Mouse (Mus musculus): ENCODE data around the gene Egfr. TPM values are rescaled to one million over a fixed set of nuclear protein-coding genes. Genes with fewer than 3 reads are reported as not detected.
A peak's percentile ranks its signal among the peaks of the same experiment; 100 is the strongest.

Gene Egfr
- polyA plus RNA-seq, 1 experiment from 2014 or later, result 11.6 TPM

GRCm38 (mm10) chr11:16881932-16882331 is 129.9 kb downstream of the Egfr start:
- no peaks in the 10 kb centered on the region for H3K27me3 ChIP-seq (replicated peaks)
- WGBS, result 76% methylated on average over 4 of the region's 4 CpGs
- no peak overlapping the region for H3K9ac ChIP-seq
- no peak overlapping the region for H3K27ac ChIP-seq
- ATAC-seq, result no peak
- no peaks in the 10 kb centered on the region for H3K4me1 ChIP-seq (replicated peaks)
- 0 out of 2 replicates have a peak, but pooled peaks cover 4% of the 10 kb centered on the region for H3K36me3 ChIP-seq
- no peak overlapping the region for H3K4me2 ChIP-seq (replicated peaks)
- H3K4me3 ChIP-seq (replicated peaks), result no peak overlapping the region
- H3K9me3 ChIP-seq, result no peaks in the 10 kb centered on the region

GRCm38 (mm10) chr11:16886152-16886551 is 134.1 kb downstream of the Egfr start:
- 61% methylated on average over 6 of the region's 6 CpGs for WGBS
- Histone ChIP-seq H3K27me3 (replicated peaks) (no peaks in the 10 kb centered on the region), H3K9me3 (no peaks in the 10 kb centered on the region), H3K36me3 (0 out of 2 replicates have a peak, but pooled peaks cover 4% of the 10 kb centered on the region), H3K4me1 (replicated peaks) (no peaks in the 10 kb centered on the region), H3K4me2 (replicated peaks) (no peak overlapping the region), H3K27ac (no peak overlapping the region), H3K9ac (no peak overlapping the region), H3K4me3 (replicated peaks) (no peak overlapping the region)
- ATAC-seq, result no peak

GRCm38 (mm10) chr11:16888086-16888485 is 136.1 kb downstream of the Egfr start:
- H3K4me1 ChIP-seq (replicated peaks), result no peaks in the 10 kb centered on the region
- ATAC-seq, result peak; percentile 63; the same call in 1 of the 2 replicates
- no peak overlapping the region for H3K4me2 ChIP-seq (replicated peaks)
- no peak overlapping the region for H3K4me3 ChIP-seq (replicated peaks)
- no peak overlapping the region for H3K27ac ChIP-seq
- H3K9me3 ChIP-seq, result no peaks in the 10 kb centered on the region
- H3K36me3 ChIP-seq, result no peaks in the 10 kb centered on the region
- no peak overlapping the region for H3K9ac ChIP-seq
- H3K27me3 ChIP-seq (replicated peaks), result no peaks in the 10 kb centered on the region

GRCm38 (mm10) chr11:16895441-16896356 is 143.7 kb downstream of the Egfr start:
- Histone ChIP-seq H3K4me2 (replicated peaks) (no peak overlapping the region), H3K36me3 (peaks cover 11% of the 10 kb centered on the region; the same call in 1 of the 2 replicates), H3K27ac (no peak overlapping the region), H3K27me3 (replicated peaks) (no peaks in the 10 kb centered on the region), H3K9ac (no peak overlapping the region), H3K4me1 (replicated peaks) (no peaks in the 10 kb centered on the region), H3K9me3 (no peaks in the 10 kb centered on the region), H3K4me3 (replicated peaks) (no peak overlapping the region)
- no peak for ATAC-seq
- 82% methylated on average over 13 of the region's 13 CpGs for WGBS

GRCm38 (mm10) chr11:16897681-16898080 is 145.7 kb downstream of the Egfr start:
- no peaks in the 10 kb centered on the region for H3K9me3 ChIP-seq
- no peak overlapping the region for H3K4me2 ChIP-seq (replicated peaks)
- peaks cover 4% of the 10 kb centered on the region; the same call in 1 of the 2 replicates for H3K4me1 ChIP-seq (replicated peaks)
- 94% methylated on average over 2 of the region's 2 CpGs for WGBS
- H3K36me3 ChIP-seq, result peaks cover 11% of the 10 kb centered on the region; the same call in 1 of the 2 replicates
- H3K27me3 ChIP-seq (replicated peaks), result no peaks in the 10 kb centered on the region
- H3K27ac ChIP-seq, result no peak overlapping the region
- H3K4me3 ChIP-seq (replicated peaks), result no peak overlapping the region
- ATAC-seq, result no peak
- H3K9ac ChIP-seq, result no peak overlapping the region

GRCm38 (mm10) chr11:16900182-16900581 is 148.2 kb downstream of the Egfr start:
- peak; percentile 67 for ATAC-seq
- peaks cover 4% of the 10 kb centered on the region; the same call in 1 of the 2 replicates for H3K4me1 ChIP-seq (replicated peaks)
- H3K9ac ChIP-seq, result no peak overlapping the region
- no peaks in the 10 kb centered on the region for H3K27me3 ChIP-seq (replicated peaks)
- 62% methylated on average over 1 of the region's 1 CpGs for WGBS
- no peak overlapping the region for H3K4me2 ChIP-seq (replicated peaks)
- H3K27ac ChIP-seq, result peak overlapping the region; percentile 75
- H3K4me3 ChIP-seq (replicated peaks), result no peak overlapping the region
- H3K36me3 ChIP-seq, result peaks cover 11% of the 10 kb centered on the region; the same call in 1 of the 2 replicates
- no peaks in the 10 kb centered on the region for H3K9me3 ChIP-seq

GRCm38 (mm10) chr11:16900653-16901416 is 148.8 kb downstream of the Egfr start:
- Histone ChIP-seq H3K9ac (no peak overlapping the region), H3K9me3 (no peaks in the 10 kb centered on the region), H3K27me3 (replicated peaks) (no peaks in the 10 kb centered on the region), H3K36me3 (peaks cover 11% of the 10 kb centered on the region; the same call in 1 of the 2 replicates), H3K4me1 (replicated peaks) (peaks cover 4% of the 10 kb centered on the region; the same call in 1 of the 2 replicates), H3K4me3 (replicated peaks) (no peak overlapping the region), H3K4me2 (replicated peaks) (0 out of 2 replicates have a peak overlapping the region, but pooled peaks have one; percentile 12), H3K27ac (peak overlapping the region; percentile 75)
- ATAC-seq, result peak; percentile 90
- 54% methylated on average over 8 of the region's 8 CpGs for WGBS

- ATAC-seq, result no peak
- peaks cover 4% of the 10 kb centered on the region; the same call in 1 of the 2 replicates for H3K4me1 ChIP-seq (replicated peaks)
- no peak overlapping the region for H3K4me3 ChIP-seq (replicated peaks)
- no peak overlapping the region for H3K9ac ChIP-seq
- H3K27ac ChIP-seq, result no peak overlapping the region
- 82% methylated on average over 8 of the region's 8 CpGs for WGBS
- no peaks in the 10 kb centered on the region for H3K27me3 ChIP-seq (replicated peaks)
- H3K9me3 ChIP-seq, result no peaks in the 10 kb centered on the region
- no peaks in the 10 kb centered on the region for H3K36me3 ChIP-seq
- H3K4me2 ChIP-seq (replicated peaks), result no peak overlapping the region
Measured at GRCm38 (mm10) chr11:16904302-16905011, 152.5 kb downstream of the Egfr start.

GRCm38 (mm10) chr11:16905012-16905332 is 153.0 kb downstream of the Egfr start:
- 64% methylated on average over 3 of the region's 3 CpGs for WGBS
- Histone ChIP-seq H3K27me3 (replicated peaks) (no peaks in the 10 kb centered on the region), H3K4me1 (replicated peaks) (peaks cover 4% of the 10 kb centered on the region; the same call in 1 of the 2 replicates), H3K36me3 (no peaks in the 10 kb centered on the region), H3K4me2 (replicated peaks) (no peak overlapping the region), H3K9me3 (no peaks in the 10 kb centered on the region), H3K4me3 (replicated peaks) (no peak overlapping the region), H3K9ac (no peak overlapping the region), H3K27ac (no peak overlapping the region)
- no peak for ATAC-seq

- no peak overlapping the region for H3K4me3 ChIP-seq (replicated peaks)
- WGBS, result 75% methylated on average over 2 of the region's 2 CpGs
- peak; percentile 65 for ATAC-seq
Measured at GRCm38 (mm10) chr11:16906530-16906929, 154.5 kb downstream of the Egfr start.

GRCm38 (mm10) chr11:16907517-16908129 is 155.6 kb downstream of the Egfr start:
- ATAC-seq, result peak; percentile 75

More at GRCm38 (mm10) chr11:16906530-16906929, 154.5 kb downstream of the Egfr start:
- peaks cover 10% of the 10 kb centered on the region; the same call in 1 of the 2 replicates for H3K36me3 ChIP-seq
- no peaks in the 10 kb centered on the region for H3K9me3 ChIP-seq
- no peaks in the 10 kb centered on the region for H3K27me3 ChIP-seq (replicated peaks)
- peak overlapping the region; percentile 56; the same call in 1 of the 2 replicates for H3K27ac ChIP-seq
- no peak overlapping the region for H3K4me2 ChIP-seq (replicated peaks)
- no peak overlapping the region for H3K9ac ChIP-seq
- H3K4me1 ChIP-seq (replicated peaks), result peaks cover 4% of the 10 kb centered on the region; the same call in 1 of the 2 replicates

More at GRCm38 (mm10) chr11:16907517-16908129, 155.6 kb downstream of the Egfr start:
- Histone ChIP-seq H3K27ac (peak overlapping the region; percentile 24; the same call in 1 of the 2 replicates), H3K4me1 (replicated peaks) (no peaks in the 10 kb centered on the region), H3K9ac (no peak overlapping the region), H3K36me3 (peaks cover 10% of the 10 kb centered on the region; the same call in 1 of the 2 replicates), H3K4me2 (replicated peaks) (no peak overlapping the region), H3K4me3 (replicated peaks) (no peak overlapping the region), H3K9me3 (no peaks in the 10 kb centered on the region), H3K27me3 (replicated peaks) (no peaks in the 10 kb centered on the region)
- WGBS, result 75% methylated on average over 1 of the region's 1 CpGs
